Mouse (Mus musculus) small intestine, adult 2 months (tissue): Measurements from ENCODE around the gene Bptf. TPM values are rescaled to one million over a fixed set of nuclear protein-coding genes. Genes with fewer than 3 reads are reported as not detected.
"Not testable (repeated sequence)": the region's sequence is repeated elsewhere in the genome, so short reads cannot be mapped to it uniquely, and the experiment has no call there.

ENCODE experiments used
- H3K27ac ChIP-seq: fragments of 200-500 bp; 2 replicates; pipeline ENCODE4 v1.5.1; 2012; ENCODE audit warnings: low read depth, low read length, control low read depth, inconsistent platforms; ENCODE audit not compliant: insufficient read depth
- H3K27me3 ChIP-seq: fragments of 200-500 bp; 2 replicates; pipeline ENCODE4 v1.6.1; 2012; ENCODE audit warnings: mild to moderate bottlenecking, moderate library complexity, low read length, inconsistent platforms; ENCODE audit not compliant: control insufficient read depth, insufficient read depth
- H3K36me3 ChIP-seq: fragments of 200-500 bp; 2 replicates; pipeline ENCODE4 v1.6.1; 2012; ENCODE audit warnings: mild to moderate bottlenecking, low read length, control low read depth, inconsistent platforms; ENCODE audit not compliant: control insufficient read depth, insufficient read depth
- H3K4me1 ChIP-seq: fragments of 200-500 bp; 2 replicates; pipeline ENCODE4 v1.6.1; 2012; ENCODE audit warnings: low read length, inconsistent platforms, mixed read lengths; ENCODE audit not compliant: control insufficient read depth, insufficient read depth, insufficient read length
- H3K4me3 ChIP-seq: fragments of 200-500 bp; 2 replicates; pipeline ENCODE4 v1.5.1; 2012; ENCODE audit warnings: low read depth, mild to moderate bottlenecking, control low read depth, inconsistent platforms, low read length, moderate library complexity
- CTCF ChIP-seq: fragments of 200-500 bp; IDR thresholded peaks from 2 replicates; pipeline ENCODE4 v1.5.1; 2012; ENCODE audit warnings: low read depth, mild to moderate bottlenecking, control low read depth, inconsistent platforms, low read length, moderate library complexity, mixed read lengths; ENCODE audit not compliant: insufficient replicate concordance, insufficient read length; ENCODE audit errors: extremely low read depth
- POLR2A ChIP-seq: fragments of 200-500 bp; IDR thresholded peaks from 2 replicates; pipeline ENCODE4 v1.6.1; 2012; ENCODE audit warnings: low read depth, mild to moderate bottlenecking, control low read depth, inconsistent platforms, low read length, moderate library complexity
- WGBS: fragments of 180-500 bp; shearing (Covaris S2); methylation state at CpG from one replicate; pipeline ENCODE4 v1.1.7; 2018; 5-methylcytosine and 5-hydroxymethylcytosine counted together
- polyA plus RNA-seq: library from polyadenylated mRNA; depleted of rRNA; stranded (reverse); fragments of >200 nt; gene quantifications from 2 replicates; pipeline ENCODE4 v1.2.3, GENCODE M21; 2012

Bptf gene
- polyA plus RNA-seq, 1 experiment, result 15.2 TPM

DNA sequence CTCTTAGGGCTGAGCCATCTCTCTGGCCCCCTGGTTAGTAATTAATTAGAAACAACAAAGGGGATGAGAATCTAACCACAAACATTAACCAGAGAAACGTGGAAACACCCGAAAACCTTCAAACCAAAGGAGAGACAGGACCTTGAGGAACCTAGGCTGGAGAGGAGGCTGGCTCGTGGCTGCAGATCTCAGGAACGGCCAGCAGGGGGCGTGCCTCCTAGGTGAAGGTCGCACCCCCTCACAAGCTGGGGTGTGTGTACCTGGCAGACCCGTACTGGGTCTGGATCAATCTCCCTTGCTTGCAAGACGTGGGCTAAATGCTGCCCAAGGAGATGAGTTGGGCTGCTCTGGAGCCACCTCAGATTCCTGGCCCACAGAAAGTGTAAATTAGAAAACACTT, 113.3 kb downstream of the Bptf start:
- peaks cover 6% of the 10 kb centered on the region; the same call in 1 of the 2 replicates for H3K4me1 ChIP-seq
- H3K27ac ChIP-seq, result no peak overlapping the region
- 42% methylated on average over 8 of the region's 8 CpGs for WGBS
- no peaks in the 10 kb centered on the region for H3K27me3 ChIP-seq
- TF ChIP-seq POLR2A (no peak), CTCF (peak; percentile 49)
- no peak overlapping the region for H3K4me3 ChIP-seq
- no peaks in the 10 kb centered on the region for H3K36me3 ChIP-seq

GRCm38 (mm10) chr11:107017339-107017886, 114.5 kb downstream of the Bptf start:
- Histone ChIP-seq H3K27me3 (no peaks in the 10 kb centered on the region), H3K4me1 (peaks cover under 1% of the 10 kb centered on the region; the same call in 1 of the 2 replicates), H3K36me3 (no peaks in the 10 kb centered on the region), H3K4me3 (no peak overlapping the region), H3K27ac (no peak overlapping the region)
- 66% methylated on average over 6 of the region's 6 CpGs for WGBS
- no peak for TF ChIP-seq POLR2A
- TF ChIP-seq CTCF, result no peak

DNA sequence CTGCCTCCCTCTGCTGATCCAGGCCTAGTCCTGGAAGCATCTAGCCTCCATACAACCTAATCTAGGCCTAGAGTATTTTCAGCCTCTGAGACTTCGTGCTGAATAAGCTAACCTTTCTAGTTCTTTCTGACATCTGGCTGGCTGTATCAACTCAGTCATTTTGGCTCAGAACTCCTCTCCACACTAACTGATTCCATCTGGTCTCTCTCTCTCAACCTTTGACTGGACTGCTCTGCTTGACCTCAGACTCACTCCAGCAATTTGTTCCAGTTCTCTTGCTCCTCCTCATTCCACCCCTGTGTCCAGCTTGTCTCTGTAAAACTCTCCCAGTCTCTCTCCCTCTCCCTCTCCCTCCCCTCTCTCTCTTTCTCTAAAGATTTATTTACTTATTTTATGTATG, 115.0 kb downstream of the Bptf start:
- no peak overlapping the region for H3K27ac ChIP-seq
- no peaks in the 10 kb centered on the region for H3K36me3 ChIP-seq
- no peak overlapping the region for H3K4me3 ChIP-seq
- H3K4me1 ChIP-seq, result no peaks in the 10 kb centered on the region
- H3K27me3 ChIP-seq, result no peaks in the 10 kb centered on the region
- WGBS, result 81% methylated on average over 1 of the region's 1 CpGs
- TF ChIP-seq POLR2A (no peak), CTCF (no peak)

DNA sequence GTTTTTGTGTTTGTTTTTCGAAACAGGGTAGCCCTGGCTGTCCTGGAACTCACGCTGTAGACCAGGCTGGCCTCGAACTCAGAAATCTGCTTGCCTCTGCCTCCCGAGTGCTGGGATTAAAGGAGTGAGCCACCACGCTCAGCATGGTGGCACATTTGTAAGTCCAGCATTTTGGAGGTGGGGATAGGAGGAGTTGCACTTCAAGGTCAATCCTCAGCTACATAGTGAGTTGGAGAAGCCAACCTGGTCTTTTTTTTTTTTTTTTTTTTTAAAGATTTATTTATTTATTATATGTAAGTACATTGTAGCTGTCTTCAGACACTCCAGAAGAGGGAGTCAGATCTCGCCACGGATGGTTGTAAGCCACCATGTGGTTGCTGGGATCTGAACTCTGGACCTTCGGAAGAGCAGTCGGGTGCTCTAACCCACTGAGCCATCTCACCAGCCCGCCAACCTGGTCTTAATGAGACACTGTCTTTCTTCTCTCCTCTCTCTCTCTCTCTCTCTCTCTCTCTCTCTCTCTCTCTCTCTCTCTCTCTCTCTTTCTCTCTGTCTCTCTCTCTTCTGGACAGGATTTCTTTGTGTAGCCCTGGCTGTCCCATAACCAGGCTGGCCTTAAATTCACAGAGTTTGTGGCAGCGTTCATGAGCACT, 116.3 kb downstream of the Bptf start:
- not testable (repeated sequence) for H3K36me3 ChIP-seq, H3K4me3 ChIP-seq, H3K27me3 ChIP-seq, H3K4me1 ChIP-seq, H3K27ac ChIP-seq
- 81% methylated on average over 11 of the region's 11 CpGs for WGBS

DNA sequence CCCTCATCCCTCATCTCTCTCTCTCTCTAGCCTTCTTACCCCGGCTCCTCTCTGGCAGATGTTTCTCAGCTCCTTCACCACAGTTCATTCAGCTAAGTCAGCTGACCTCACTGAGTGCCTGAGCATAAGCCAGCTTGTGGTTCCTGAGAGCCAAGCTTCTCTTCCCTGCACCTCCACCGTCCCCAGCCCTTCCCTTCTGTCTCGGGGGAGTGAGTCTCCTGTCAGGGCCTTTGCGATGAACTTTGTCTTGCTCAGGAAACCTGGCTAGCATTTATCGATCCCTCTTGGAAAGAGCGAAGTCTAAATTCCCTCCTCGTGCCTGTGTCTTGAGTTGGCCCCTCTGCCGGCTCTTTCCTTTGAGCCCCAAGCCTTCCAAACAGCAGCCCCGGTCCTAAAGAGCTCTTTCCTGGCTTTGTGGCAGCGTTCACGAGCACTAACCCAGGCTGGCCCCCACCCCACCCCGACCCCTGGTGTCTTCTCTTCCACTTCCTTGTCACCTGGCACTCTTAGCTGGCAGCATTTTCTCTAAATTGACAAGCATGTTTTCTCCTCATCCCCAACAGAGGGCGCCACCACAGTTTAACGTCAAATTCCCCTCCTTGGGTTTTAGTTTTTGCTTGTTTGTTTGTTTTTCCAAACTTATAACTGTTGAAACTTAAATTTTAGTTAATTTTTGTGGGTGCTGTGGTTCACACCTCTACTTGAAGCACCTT, 117.2 kb downstream of the Bptf start:
- peak overlapping the region; percentile 46 for H3K4me3 ChIP-seq
- peak overlapping the region; percentile 95 for H3K27ac ChIP-seq
- whole genome bisulfite sequencing, result 13% methylated on average over 14 of the region's 14 CpGs

DNA sequence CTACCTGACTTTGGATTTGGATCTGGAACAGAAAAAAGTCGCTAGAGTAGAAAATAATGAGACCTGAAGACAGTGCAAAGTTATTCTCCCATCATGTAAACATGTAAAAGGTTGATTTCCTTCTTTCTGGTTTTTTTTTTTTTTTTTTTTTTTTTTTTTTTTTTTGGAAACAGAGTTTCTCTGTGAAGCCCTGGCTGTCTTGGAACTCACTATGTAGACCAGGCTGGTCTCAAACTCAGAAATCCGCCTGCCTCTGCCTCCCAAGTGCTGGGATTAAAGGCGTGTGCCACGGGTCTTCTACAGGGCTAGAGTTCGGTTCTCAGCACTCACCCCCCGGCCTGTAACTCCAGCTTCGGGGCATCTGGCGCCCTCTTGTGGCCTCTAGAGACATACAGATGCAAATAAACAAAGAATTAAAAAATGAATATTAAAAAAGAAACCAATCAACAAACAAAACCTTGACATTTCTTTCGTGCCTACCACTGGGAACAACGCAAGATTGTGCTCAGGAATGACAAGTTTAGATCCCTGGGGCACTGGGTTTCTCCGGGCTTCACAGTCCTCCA, 117.8 kb downstream of the Bptf start:
- no peaks in the 10 kb centered on the region for H3K27me3 ChIP-seq
- peak overlapping the region; percentile 95 for H3K27ac ChIP-seq
- TF ChIP-seq POLR2A (no peak), CTCF (0 out of 2 replicates have a peak, but pooled peaks have one; percentile 6)
- 72% methylated on average over 11 of the region's 11 CpGs for WGBS
- peaks cover 3% of the 10 kb centered on the region; the same call in 1 of the 2 replicates for H3K4me1 ChIP-seq
- H3K36me3 ChIP-seq, result no peaks in the 10 kb centered on the region
- H3K4me3 ChIP-seq, result peak overlapping the region; percentile 46

More for the DNA sequence above, 117.2 kb downstream of the Bptf start:
- H3K27me3 ChIP-seq, result no peaks in the 10 kb centered on the region
- TF ChIP-seq POLR2A, result peak; percentile 12; the same call in 1 of the 2 replicates
- TF ChIP-seq CTCF, result peak; percentile 56; the same call in 1 of the 2 replicates
- no peaks in the 10 kb centered on the region for H3K36me3 ChIP-seq
- peaks cover 3% of the 10 kb centered on the region; the same call in 1 of the 2 replicates for H3K4me1 ChIP-seq

DNA sequence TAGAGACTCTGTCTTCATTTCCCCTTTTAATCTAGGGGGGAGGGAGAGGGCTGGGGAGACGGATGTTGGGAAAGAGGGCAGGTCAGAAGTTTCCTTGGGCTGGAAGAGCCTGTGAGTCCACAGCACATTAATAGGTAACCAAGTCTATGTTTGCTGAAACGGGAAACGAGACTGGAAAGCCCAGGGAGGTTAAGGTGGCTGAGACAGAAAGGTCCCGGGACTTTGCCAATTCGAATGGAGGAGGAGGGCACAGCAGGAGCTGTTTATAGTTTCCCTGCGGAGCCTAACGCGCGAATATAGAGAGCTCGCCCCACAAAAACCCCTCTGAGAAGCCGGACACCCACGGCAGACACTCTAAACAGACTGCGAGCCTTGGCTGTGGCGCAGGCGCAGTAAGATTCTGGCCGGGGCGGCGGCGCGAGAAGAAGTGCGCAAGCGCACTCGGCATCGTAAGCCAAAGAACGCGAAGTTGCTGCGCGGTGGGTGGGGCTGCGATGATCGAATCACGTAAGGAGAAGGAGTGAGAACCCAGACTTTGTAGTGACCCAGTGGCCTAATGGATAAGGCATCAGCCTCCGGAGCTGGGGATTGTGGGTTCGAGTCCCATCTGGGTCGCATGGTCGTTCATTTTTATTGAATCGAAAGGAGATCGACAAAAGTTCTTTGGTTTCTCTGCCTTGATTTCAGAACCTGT, 119.5 kb downstream of the Bptf start:
- peak overlapping the region; percentile 99 for H3K27ac ChIP-seq
- under 1% methylated on average over 37 of the region's 37 CpGs for WGBS
- no peaks in the 10 kb centered on the region for H3K36me3 ChIP-seq
- peaks cover 3% of the 10 kb centered on the region; the same call in 1 of the 2 replicates for H3K4me1 ChIP-seq
- no peaks in the 10 kb centered on the region for H3K27me3 ChIP-seq
- peak overlapping the region; percentile 75 for H3K4me3 ChIP-seq
- peak; percentile 98 for TF ChIP-seq POLR2A
- TF ChIP-seq CTCF, result no peak
